Mouse (Mus musculus) heart, embryonic 12.5 days (tissue): Measurements from ENCODE around the gene Gstm6. TPM values are rescaled to one million over a fixed set of nuclear protein-coding genes. Genes with fewer than 3 reads are reported as not detected.

Experiments used
- ATAC-seq: fragments of 200-750 bp; cut with Nextera tagmentation; 2 replicates; pipeline ENCODE4 v1.8.0; 2017; ENCODE audit warnings: moderate TSS enrichment, moderate library complexity; ENCODE audit not compliant: insufficient number of reproducible peaks, low FRiP score
- H3K27ac ChIP-seq: fragments of 300-500 bp; sonication (generic); 2 replicates; pipeline ENCODE4 v1.5.1; 2016; ENCODE audit warnings: mild to moderate bottlenecking, moderate library complexity; ENCODE audit not compliant: poor library complexity, severe bottlenecking
- H3K27me3 ChIP-seq: fragments of 300-500 bp; sonication (generic); replicated peaks from 2 replicates; pipeline ENCODE4 v1.6.1; 2016; ENCODE audit warnings: mild to moderate bottlenecking, moderate library complexity
- H3K36me3 ChIP-seq: fragments of 300-500 bp; sonication (generic); 2 replicates; pipeline ENCODE4 v1.6.1; 2016; ENCODE audit warnings: mild to moderate bottlenecking, moderate library complexity
- H3K4me1 ChIP-seq: fragments of 300-500 bp; sonication (generic); replicated peaks from 2 replicates; pipeline ENCODE4 v1.6.1; 2016; ENCODE audit warnings: mild to moderate bottlenecking
- H3K4me2 ChIP-seq: fragments of 300-500 bp; sonication (generic); 2 replicates; pipeline ENCODE4 v1.6.1; 2016; ENCODE audit warnings: mild to moderate bottlenecking, moderate library complexity
- H3K4me3 ChIP-seq: fragments of 300-500 bp; sonication (generic); 2 replicates; pipeline ENCODE4 v1.5.1; 2016; ENCODE audit warnings: mild to moderate bottlenecking
- H3K9ac ChIP-seq: fragments of 300-500 bp; sonication (generic); 2 replicates; pipeline ENCODE4 v1.6.1; 2016; ENCODE audit warnings: mild to moderate bottlenecking, moderate library complexity
- H3K9me3 ChIP-seq: fragments of 300-500 bp; sonication (generic); replicated peaks from 2 replicates; pipeline ENCODE4 v1.6.1; 2016; ENCODE audit warnings: mild to moderate bottlenecking, moderate library complexity
- WGBS: fragments of 180-500 bp; shearing (Covaris S2); methylation state at CpG from one replicate; pipeline ENCODE4 v1.1.7; 2016; 5-methylcytosine and 5-hydroxymethylcytosine counted together
- polyA plus RNA-seq: library from polyadenylated mRNA; unstranded; fragments of >200 nt; fragmentation: Nextera tagmentation; extraction: Ambion mirVana; gene quantifications from 2 replicates; pipeline ENCODE4 v1.2.1, GENCODE M21; 2016

Gstm6 gene
- polyA plus RNA-seq, 1 experiment from 2014 or later: 9.8 TPM

- 76% methylated on average over 3 of the region's 3 CpGs for WGBS
- no peak overlapping the region for H3K4me3 ChIP-seq
- H3K4me1 ChIP-seq: peaks cover 8% of the 10 kb centered on the region; the same call in 1 of the 2 replicates
- H3K9ac ChIP-seq: no peak overlapping the region
- H3K4me2 ChIP-seq: no peak overlapping the region
- H3K27ac ChIP-seq: no peak overlapping the region
- 0 out of 2 replicates have a peak, but pooled peaks cover 5% of the 10 kb centered on the region for H3K27me3 ChIP-seq
- H3K9me3 ChIP-seq: no peaks in the 10 kb centered on the region
- no peaks in the 10 kb centered on the region for H3K36me3 ChIP-seq
- ATAC-seq: no peak
Observed at GRCm38 (mm10) chr3:107927841-107928240, 15.7 kb downstream of the Gstm6 start.

- Histone ChIP-seq H3K9ac (no peak overlapping the region), H3K27ac (no peak overlapping the region), H3K4me3 (no peak overlapping the region), H3K4me1 (no peaks in the 10 kb centered on the region), H3K36me3 (no peaks in the 10 kb centered on the region), H3K27me3 (peaks cover 5% of the 10 kb centered on the region; the same call in 1 of the 2 replicates), H3K9me3 (no peaks in the 10 kb centered on the region), H3K4me2 (no peak overlapping the region)
- no peak for ATAC-seq
- WGBS: 84% methylated on average over 3 of the region's 3 CpGs
Observed at GRCm38 (mm10) chr3:107925335-107925734, 18.2 kb downstream of the Gstm6 start.

- no peak overlapping the region for H3K9ac ChIP-seq
- H3K4me2 ChIP-seq: no peak overlapping the region
- ATAC-seq: no peak
- no peaks in the 10 kb centered on the region for H3K4me1 ChIP-seq
- H3K36me3 ChIP-seq: no peaks in the 10 kb centered on the region
- no peak overlapping the region for H3K4me3 ChIP-seq
- H3K27ac ChIP-seq: no peak overlapping the region
- H3K27me3 ChIP-seq: peaks cover 2% of the 10 kb centered on the region; the same call in 1 of the 2 replicates
- no peaks in the 10 kb centered on the region for H3K9me3 ChIP-seq
- 85% methylated on average over 5 of the region's 5 CpGs for WGBS
Observed at GRCm38 (mm10) chr3:107920348-107920747, 23.2 kb downstream of the Gstm6 start.

GRCm38 (mm10) chr3:107917783-107918408, 25.7 kb downstream of the Gstm6 start:
- Histone ChIP-seq H3K9me3 (no peaks in the 10 kb centered on the region), H3K9ac (no peak overlapping the region), H3K4me2 (no peak overlapping the region), H3K4me1 (no peaks in the 10 kb centered on the region), H3K27ac (no peak overlapping the region), H3K4me3 (no peak overlapping the region), H3K36me3 (no peaks in the 10 kb centered on the region), H3K27me3 (peaks cover 2% of the 10 kb centered on the region; the same call in 1 of the 2 replicates)
- no peak for ATAC-seq
- 54% methylated on average over 7 of the region's 7 CpGs for WGBS

GRCm38 (mm10) chr3:107917097-107917496, 26.5 kb downstream of the Gstm6 start:
- no peaks in the 10 kb centered on the region for H3K4me1 ChIP-seq
- H3K27ac ChIP-seq: no peak overlapping the region
- H3K9me3 ChIP-seq: no peaks in the 10 kb centered on the region
- 72% methylated on average over 3 of the region's 3 CpGs for WGBS
- H3K36me3 ChIP-seq: no peaks in the 10 kb centered on the region
- H3K4me2 ChIP-seq: no peak overlapping the region
- H3K9ac ChIP-seq: no peak overlapping the region
- H3K4me3 ChIP-seq: no peak overlapping the region
- no peak for ATAC-seq
- H3K27me3 ChIP-seq: peaks cover 2% of the 10 kb centered on the region; the same call in 1 of the 2 replicates

GRCm38 (mm10) chr3:107916674-107917073, 26.9 kb downstream of the Gstm6 start:
- Histone ChIP-seq H3K9ac (0 out of 2 replicates have a peak overlapping the region, but pooled peaks have one; percentile 13), H3K9me3 (no peaks in the 10 kb centered on the region), H3K4me3 (no peak overlapping the region), H3K27ac (no peak overlapping the region), H3K27me3 (peaks cover 2% of the 10 kb centered on the region; the same call in 1 of the 2 replicates), H3K4me1 (no peaks in the 10 kb centered on the region), H3K4me2 (no peak overlapping the region), H3K36me3 (no peaks in the 10 kb centered on the region)
- ATAC-seq: no peak
- whole genome bisulfite sequencing: 77% methylated on average over 15 of the region's 15 CpGs

GRCm38 (mm10) chr3:107905942-107906341, 37.6 kb downstream of the Gstm6 start:
- Histone ChIP-seq H3K4me1 (peaks cover 5% of the 10 kb centered on the region), H3K36me3 (no peaks in the 10 kb centered on the region), H3K4me2 (no peak overlapping the region), H3K27me3 (peaks cover 17% of the 10 kb centered on the region; the same call in 1 of the 2 replicates), H3K9me3 (no peaks in the 10 kb centered on the region), H3K4me3 (no peak overlapping the region), H3K9ac (no peak overlapping the region), H3K27ac (no peak overlapping the region)
- no peak for ATAC-seq
- WGBS: 60% methylated on average over 6 of the region's 6 CpGs

GRCm38 (mm10) chr3:107900955-107901673, 42.4 kb downstream of the Gstm6 start:
- 54% methylated on average over 11 of the region's 11 CpGs for WGBS
- H3K9ac ChIP-seq: no peak overlapping the region
- peaks cover 11% of the 10 kb centered on the region; the same call in 1 of the 2 replicates for H3K27me3 ChIP-seq
- peaks cover 11% of the 10 kb centered on the region for H3K4me1 ChIP-seq
- no peaks in the 10 kb centered on the region for H3K9me3 ChIP-seq
- H3K36me3 ChIP-seq: peaks cover 17% of the 10 kb centered on the region
- no peak overlapping the region for H3K27ac ChIP-seq
- no peak overlapping the region for H3K4me3 ChIP-seq
- H3K4me2 ChIP-seq: no peak overlapping the region
- ATAC-seq: no peak

GRCm38 (mm10) chr3:107898691-107899090, 44.9 kb downstream of the Gstm6 start:
- H3K9ac ChIP-seq: no peak overlapping the region
- no peak overlapping the region for H3K4me3 ChIP-seq
- H3K36me3 ChIP-seq: peaks cover 17% of the 10 kb centered on the region
- no peak overlapping the region for H3K4me2 ChIP-seq
- no peak for ATAC-seq
- H3K27ac ChIP-seq: no peak overlapping the region
- WGBS: 87% methylated on average over 13 of the region's 13 CpGs
- no peaks in the 10 kb centered on the region for H3K27me3 ChIP-seq
- peaks cover 13% of the 10 kb centered on the region for H3K4me1 ChIP-seq
- no peaks in the 10 kb centered on the region for H3K9me3 ChIP-seq

GRCm38 (mm10) chr3:107895720-107896569, 47.6 kb downstream of the Gstm6 start, which contains the start of gene Gstm5:
Gene Gstm5 (plus strand): TSS chr3:107895821.
- Histone ChIP-seq H3K36me3 (peaks cover 17% of the 10 kb centered on the region), H3K4me2 (peak within 1 kb of the TSS; percentile 87), H3K4me3 (peak within 1 kb of the TSS; percentile 77), H3K27ac (peak within 1 kb of the TSS; percentile 67), H3K9ac (peak within 1 kb of the TSS; percentile 84), H3K9me3 (no peaks in the 10 kb centered on the region), H3K4me1 (peaks cover 7% of the 10 kb centered on the region), H3K27me3 (no peaks in the 10 kb centered on the region)
- ATAC-seq: peak; percentile 93
- 8% methylated on average over 40 of the region's 40 CpGs for WGBS
